Mouse (Mus musculus) layer of hippocampus, adult 6 months (tissue): ENCODE data around the gene Gm2000. TPM values are rescaled to one million over a fixed set of nuclear protein-coding genes. Genes with fewer than 3 reads are reported as not detected.

Source experiments
- long read RNA-seq, 2 experiments: library from polyadenylated mRNA; unstranded; transcript quantifications; one replicate each; pipeline ENCODE4 v2.0.0; 2019 to 2020
- polyA plus RNA-seq: library from polyadenylated mRNA; unstranded; fragments of <200 nt; fragmentation: Nextera tagmentation; gene quantifications from 2 replicates; pipeline ENCODE4 v1.2.3, GENCODE M21; 2021

Gm2000 gene
- 1,020 and 1,047 TPM in 2 replicates for polyA plus RNA-seq
- long read RNA-seq, experiment 1, transcript Gm2000-201 (1 exons, 445 nt), result major isoform, 70 of 70 reads
- long read RNA-seq, experiment 1, partial matches to known transcripts, result 0 of 70 reads
- long read RNA-seq, experiment 1, other reads (novel, unspliced or antisense), result 0 of 70 reads
- long read RNA-seq, experiment 2, partial matches to known transcripts, result 0 of 1 reads
- long read RNA-seq, experiment 2, other reads (novel, unspliced or antisense), result 0 of 1 reads

GRCm38 (mm10) chr1:156365740-156366139 lies at the start of gene Gm2000:
Gene Gm2000 (plus strand): TSS chr1:156366040.

Other genes starting within 250 kb of the Gm2000 start
- gene Fam163a, start 161.0 kb upstream of the Gm2000 start, polyA plus RNA-seq, result 8.9 and 10.4 TPM in 2 replicates
- 0.29 and 0.44 TPM in 2 replicates for gene Tdrd5, start 62.4 kb upstream of the Gm2000 start, polyA plus RNA-seq
- gene Nphs2, start 55.3 kb upstream of the Gm2000 start, polyA plus RNA-seq, result 0.10 TPM in 1 of 2 replicates, not detected in the other
- gene Axdnd1, start 55.1 kb downstream of the Gm2000 start, polyA plus RNA-seq, result not detected in 2 replicates
- gene Soat1, start 108.3 kb downstream of the Gm2000 start, polyA plus RNA-seq, result 43.9 and 55.1 TPM in 2 replicates
- 8.1 and 9.1 TPM in 2 replicates for gene Gm10031, start 158.0 kb downstream of the Gm2000 start, polyA plus RNA-seq
- 2.7 and 3.1 TPM in 2 replicates for gene Abl2, start 192.7 kb downstream of the Gm2000 start, polyA plus RNA-seq